ENCODE assay signal across 4 mouse cellular contexts in genomic region chr3:28183061-28183762, GRCm38 (mm10).
"Had no signal": no experiment of that assay in that cellular context is flagged by ENCODE, and none has a peak within 500 bp of the region (broad histone marks: within the 10 kb centered on the region; RNA-seq: fewer than 3 reads in every experiment).

No protein-coding gene starts in this region.

- DNase-seq: kidney, adult 8-10 months; kidney, postnatal 36 days; layer of hippocampus, adult 9-11 months; layer of hippocampus, postnatal 36 days had no signal
